Mouse (Mus musculus) hindbrain, postnatal 0 days (tissue): Measurements from ENCODE around the gene Tmem128. TPM values are rescaled to one million over a fixed set of nuclear protein-coding genes. Genes with fewer than 3 reads are reported as not detected.

ENCODE experiments used
- ATAC-seq: fragments of 200-750 bp; cut with Nextera tagmentation; 2 replicates; pipeline ENCODE4 v1.8.0; 2017; ENCODE audit warnings: mild to moderate bottlenecking, moderate TSS enrichment, moderate library complexity
- DNase-seq: peaks from one replicate; pipeline ENCODE4 v3.0.0-alpha.2; 2015; ENCODE audit warnings: low spot score
- H3K27ac ChIP-seq: fragments of 300-500 bp; sonication (generic); 2 replicates; pipeline ENCODE4 v1.5.1; 2014; ENCODE audit warnings: mild to moderate bottlenecking
- H3K27me3 ChIP-seq: fragments of 300-500 bp; sonication (generic); 2 replicates; pipeline ENCODE4 v1.6.1; 2014; ENCODE audit warnings: low read length, mixed read lengths; ENCODE audit not compliant: insufficient read depth
- H3K36me3 ChIP-seq: fragments of 300-500 bp; sonication (generic); 2 replicates; pipeline ENCODE4 v1.6.1; 2014; ENCODE audit warnings: low read length, mixed read lengths; ENCODE audit not compliant: insufficient read depth
- H3K4me1 ChIP-seq: fragments of 300-500 bp; sonication (generic); 2 replicates; pipeline ENCODE4 v1.6.1; 2014; ENCODE audit warnings: antibody characterized with exemption, low read length, mixed read lengths; ENCODE audit not compliant: insufficient read depth
- H3K4me2 ChIP-seq: fragments of 300-500 bp; sonication (generic); 2 replicates; pipeline ENCODE4 v1.6.1; 2014; ENCODE audit warnings: low read depth, mild to moderate bottlenecking, low read length, moderate library complexity, mixed read lengths
- H3K4me3 ChIP-seq: fragments of 300-500 bp; sonication (generic); 2 replicates; pipeline ENCODE4 v1.5.1; 2014; ENCODE audit warnings: low read length
- H3K9ac ChIP-seq: fragments of 300-500 bp; sonication (generic); replicated peaks from 2 replicates; pipeline ENCODE4 v1.6.1; 2014; ENCODE audit warnings: mild to moderate bottlenecking, low read length, moderate library complexity, mixed read lengths
- H3K9me3 ChIP-seq: fragments of 300-500 bp; sonication (generic); 2 replicates; pipeline ENCODE4 v1.6.1; 2016; ENCODE audit warnings: low read length, mixed read lengths
- CTCF ChIP-seq: IDR thresholded peaks from 2 replicates; pipeline ENCODE4 v1.5.1; 2016; ENCODE audit warnings: antibody characterized with exemption, control low read depth, low read depth
- WGBS: fragments of 180-500 bp; shearing (Covaris S2); extraction: QIAGEN DNeasy Blood & Tissue Kit; methylation state at CpG from one replicate; pipeline ENCODE4 v1.1.7; 2014; 5-methylcytosine and 5-hydroxymethylcytosine counted together
- polyA plus RNA-seq: library from polyadenylated mRNA; unstranded; fragments of >200 nt; fragmentation: Nextera tagmentation; extraction: Ambion mirVana; gene quantifications from 2 replicates; pipeline ENCODE4 v1.2.1, GENCODE M21; 2015
- total RNA-seq: library from RNA; depleted of rRNA; stranded (reverse); fragments of >200 nt; gene quantifications from 2 replicates; pipeline ENCODE4 v1.2.3, GENCODE M21; 2014

Tmem128 gene
- total and polyA plus RNA-seq, 2 experiments from 2014 or later, result 105 to 108 TPM

- Histone ChIP-seq H3K9me3 (no peaks in the 10 kb centered on the region), H3K27ac (no peak overlapping the region), H3K4me2 (no peak overlapping the region), H3K36me3 (peaks cover 3% of the 10 kb centered on the region), H3K4me3 (no peak overlapping the region), H3K27me3 (no peaks in the 10 kb centered on the region), H3K9ac (no peak overlapping the region), H3K4me1 (0 out of 2 replicates have a peak, but pooled peaks cover 7% of the 10 kb centered on the region)
- DNase-seq (no peak), ATAC-seq (no peak)
- 84% methylated on average over 8 of the region's 8 CpGs for WGBS
- no peak for TF ChIP-seq CTCF
Observed at GRCm38 (mm10) chr5:38258034-38258772, 1.8 kb upstream of the Tmem128 start.

GRCm38 (mm10) chr5:38258773-38259146 is 1.2 kb upstream of the Tmem128 start:
- H3K4me3 ChIP-seq, result no peak overlapping the region
- no peak for DNase-seq
- ATAC-seq, result no peak
- no peaks in the 10 kb centered on the region for H3K27me3 ChIP-seq
- WGBS, result 82% methylated on average over 5 of the region's 5 CpGs
- H3K4me1 ChIP-seq, result 0 out of 2 replicates have a peak, but pooled peaks cover 7% of the 10 kb centered on the region
- no peak for TF ChIP-seq CTCF
- no peak overlapping the region for H3K27ac ChIP-seq
- H3K9ac ChIP-seq, result no peak overlapping the region
- H3K9me3 ChIP-seq, result no peaks in the 10 kb centered on the region
- H3K36me3 ChIP-seq, result peaks cover 8% of the 10 kb centered on the region
- H3K4me2 ChIP-seq, result no peak overlapping the region

- peak overlapping the region; percentile 80 for H3K9ac ChIP-seq
- no peaks in the 10 kb centered on the region for H3K27me3 ChIP-seq
- peak overlapping the region; percentile 97 for H3K4me3 ChIP-seq
- peak overlapping the region; percentile 61 for H3K4me2 ChIP-seq
- ATAC-seq, result peak; percentile 16; the same call in 1 of the 2 replicates
- 0 out of 2 replicates have a peak, but pooled peaks cover 7% of the 10 kb centered on the region for H3K4me1 ChIP-seq
- no peak for DNase-seq
- peaks cover 11% of the 10 kb centered on the region for H3K36me3 ChIP-seq
- no peak for TF ChIP-seq CTCF
- H3K27ac ChIP-seq, result peak overlapping the region; percentile 81
- 44% methylated on average over 9 of the region's 9 CpGs for WGBS
- no peaks in the 10 kb centered on the region for H3K9me3 ChIP-seq
Observed at GRCm38 (mm10) chr5:38259455-38260106, 404 bp upstream of the Tmem128 start.

- H3K4me3 ChIP-seq, result no peak overlapping the region
- H3K4me2 ChIP-seq, result no peak overlapping the region
- DNase-seq (no peak), ATAC-seq (no peak)
- no peaks in the 10 kb centered on the region for H3K4me1 ChIP-seq
- H3K27me3 ChIP-seq, result peaks cover 14% of the 10 kb centered on the region
- no peak overlapping the region for H3K9ac ChIP-seq
- H3K27ac ChIP-seq, result no peak overlapping the region
- 89% methylated on average over 3 of the region's 3 CpGs for WGBS
- H3K36me3 ChIP-seq, result peaks cover 29% of the 10 kb centered on the region; the same call in 1 of the 2 replicates
- TF ChIP-seq CTCF, result no peak
- no peaks in the 10 kb centered on the region for H3K9me3 ChIP-seq
Observed at GRCm38 (mm10) chr5:38270942-38271341, 11.0 kb downstream of the Tmem128 start.

- H3K9ac ChIP-seq, result no peak overlapping the region
- WGBS, result 86% methylated on average over 4 of the region's 4 CpGs
- ATAC-seq (no peak), DNase-seq (no peak)
- no peak overlapping the region for H3K4me2 ChIP-seq
- peaks cover 37% of the 10 kb centered on the region for H3K27me3 ChIP-seq
- no peak for TF ChIP-seq CTCF
- H3K27ac ChIP-seq, result no peak overlapping the region
- no peaks in the 10 kb centered on the region for H3K9me3 ChIP-seq
- H3K4me1 ChIP-seq, result peaks cover 11% of the 10 kb centered on the region; the same call in 1 of the 2 replicates
- H3K4me3 ChIP-seq, result no peak overlapping the region
- peaks cover 14% of the 10 kb centered on the region; the same call in 1 of the 2 replicates for H3K36me3 ChIP-seq
Observed at GRCm38 (mm10) chr5:38273831-38274230, 13.8 kb downstream of the Tmem128 start.

- no peak for TF ChIP-seq CTCF
- peak within 1 kb of the TSS; percentile 58 for H3K4me2 ChIP-seq
- DNase-seq (no peak), ATAC-seq (no peak)
- no peak within 1 kb of the TSS for H3K27ac ChIP-seq
- no peak within 1 kb of the TSS for H3K9ac ChIP-seq
- peaks cover 46% of the 10 kb centered on the region for H3K27me3 ChIP-seq
- peaks cover 11% of the 10 kb centered on the region; the same call in 1 of the 2 replicates for H3K4me1 ChIP-seq
- no peaks in the 10 kb centered on the region for H3K9me3 ChIP-seq
- peaks cover 5% of the 10 kb centered on the region; the same call in 1 of the 2 replicates for H3K36me3 ChIP-seq
- WGBS, result 8% methylated on average over 4 of the region's 4 CpGs
- peak within 1 kb of the TSS; percentile 20 for H3K4me3 ChIP-seq
Observed at GRCm38 (mm10) chr5:38275771-38276170, 15.8 kb downstream of the Tmem128 start, which contains the start of gene Otop1. TSS of gene Otop1 (plus strand) at chr5:38275972.
